Mouse (Mus musculus) forebrain, embryonic 13.5 days (tissue): ENCODE measurements at regions not wholly inside any gene's neighbourhood (a gene's known extent, or its start where the extent isn't known, plus 50 kb on each side); places are given as distances from the start of the nearest gene placed in this dataset.
"Not testable (repeated sequence)": the region's sequence is repeated elsewhere in the genome, so short reads cannot be mapped to it uniquely, and the experiment has no call there.

Experiments
- ATAC-seq: fragments of 200-750 bp; cut with Nextera tagmentation; 2 replicates; pipeline ENCODE4 v1.8.0; 2017
- H3K27ac ChIP-seq: fragments of 300-500 bp; sonication (generic); 2 replicates; pipeline ENCODE4 v1.5.1; 2015; ENCODE audit warnings: inconsistent platforms, mild to moderate bottlenecking, moderate library complexity
- H3K27me3 ChIP-seq: fragments of 300-500 bp; sonication (generic); 2 replicates; pipeline ENCODE4 v1.6.1; 2015; ENCODE audit warnings: mild to moderate bottlenecking, inconsistent platforms
- H3K36me3 ChIP-seq: fragments of 300-500 bp; sonication (generic); 2 replicates; pipeline ENCODE4 v1.6.1; 2015; ENCODE audit warnings: mild to moderate bottlenecking, inconsistent platforms; ENCODE audit not compliant: poor library complexity, severe bottlenecking
- H3K4me1 ChIP-seq: fragments of 300-500 bp; sonication (generic); 2 replicates; pipeline ENCODE4 v1.6.1; 2015; ENCODE audit warnings: inconsistent platforms
- H3K4me2 ChIP-seq: fragments of 300-500 bp; sonication (generic); 2 replicates; pipeline ENCODE4 v1.6.1; 2015; ENCODE audit warnings: inconsistent platforms, mild to moderate bottlenecking, moderate library complexity
- H3K4me3 ChIP-seq: fragments of 300-500 bp; sonication (generic); 2 replicates; pipeline ENCODE4 v1.5.1; 2015; ENCODE audit warnings: mild to moderate bottlenecking, inconsistent platforms
- H3K9ac ChIP-seq: fragments of 300-500 bp; sonication (generic); 2 replicates; pipeline ENCODE4 v1.6.1; 2015; ENCODE audit warnings: mild to moderate bottlenecking, inconsistent platforms
- H3K9me3 ChIP-seq: fragments of 300-500 bp; sonication (generic); replicated peaks from 2 replicates; pipeline ENCODE4 v1.6.1; 2016; ENCODE audit warnings: inconsistent platforms
- WGBS: fragments of 180-500 bp; shearing (Covaris S2); methylation state at CpG from one replicate; pipeline ENCODE4 v1.1.7; 2015; 5-methylcytosine and 5-hydroxymethylcytosine counted together

GRCm38 (mm10) chr12:46636888-46637287 lies 181.8 kb downstream of the Nova1 start:
- Histone ChIP-seq H3K36me3 (no peaks in the 10 kb centered on the region), H3K4me2 (no peak overlapping the region), H3K27me3 (peaks cover 60% of the 10 kb centered on the region), H3K4me1 (peaks cover 11% of the 10 kb centered on the region), H3K4me3 (no peak overlapping the region), H3K27ac (no peak overlapping the region), H3K9ac (no peak overlapping the region), H3K9me3 (no peaks in the 10 kb centered on the region)
- ATAC-seq, result no peak; the same call in 1 of the 2 replicates

GRCm38 (mm10) chr12:46635125-46635772 lies 183.5 kb downstream of the Nova1 start:
- Histone ChIP-seq H3K9ac (no peak overlapping the region), H3K36me3 (no peaks in the 10 kb centered on the region), H3K4me2 (no peak overlapping the region), H3K4me1 (peaks cover 11% of the 10 kb centered on the region), H3K9me3 (no peaks in the 10 kb centered on the region), H3K27ac (no peak overlapping the region), H3K27me3 (peaks cover 65% of the 10 kb centered on the region), H3K4me3 (no peak overlapping the region)
- ATAC-seq, result peak; percentile 95
- WGBS, result 5% methylated on average over 6 of the region's 6 CpGs

GRCm38 (mm10) chr12:46634771-46635124 lies 184.0 kb downstream of the Nova1 start:
- 3% methylated on average over 1 of the region's 1 CpGs for WGBS
- H3K9me3 ChIP-seq, result no peaks in the 10 kb centered on the region
- peaks cover 69% of the 10 kb centered on the region for H3K27me3 ChIP-seq
- no peak overlapping the region for H3K27ac ChIP-seq
- H3K9ac ChIP-seq, result no peak overlapping the region
- H3K36me3 ChIP-seq, result no peaks in the 10 kb centered on the region
- H3K4me1 ChIP-seq, result peaks cover 11% of the 10 kb centered on the region
- H3K4me3 ChIP-seq, result no peak overlapping the region
- no peak for ATAC-seq
- no peak overlapping the region for H3K4me2 ChIP-seq

DNA sequence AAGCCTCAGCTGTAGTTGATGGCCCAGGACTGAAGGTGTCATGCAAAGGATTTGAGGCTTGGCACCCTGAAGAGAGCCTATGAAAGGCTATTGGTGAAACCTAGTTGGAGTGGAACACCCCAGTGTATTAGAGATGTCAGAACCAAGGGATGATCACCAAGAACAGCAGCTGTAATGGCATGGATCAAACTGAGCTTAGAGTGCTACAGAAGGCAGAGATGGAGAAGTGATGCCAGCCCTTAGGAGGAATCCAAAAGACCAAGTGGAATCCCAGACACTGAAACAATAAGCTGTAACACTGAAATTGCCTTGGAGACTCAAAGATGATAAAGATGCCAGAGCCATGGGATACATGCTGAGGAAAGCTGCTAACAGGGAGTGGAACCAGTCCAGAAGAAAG lies 186.3 kb downstream of the Nova1 start:
- Histone ChIP-seq H3K4me1 (peaks cover 11% of the 10 kb centered on the region), H3K27me3 (peaks cover 67% of the 10 kb centered on the region)
- not testable (repeated sequence) for H3K4me2 ChIP-seq, H3K9ac ChIP-seq, H3K27ac ChIP-seq, H3K4me3 ChIP-seq, ATAC-seq, H3K36me3 ChIP-seq, H3K9me3 ChIP-seq

GRCm38 (mm10) chr12:46627320-46627719 lies 191.4 kb downstream of the Nova1 start:
- Histone ChIP-seq H3K9ac (no peak overlapping the region), H3K9me3 (no peaks in the 10 kb centered on the region), H3K36me3 (no peaks in the 10 kb centered on the region), H3K27me3 (peaks cover 33% of the 10 kb centered on the region), H3K4me1 (no peaks in the 10 kb centered on the region), H3K4me2 (no peak overlapping the region), H3K27ac (no peak overlapping the region), H3K4me3 (no peak overlapping the region)
- WGBS, result 82% methylated on average over 2 of the region's 2 CpGs
- ATAC-seq, result no peak

- H3K4me3 ChIP-seq, result no peak overlapping the region
- no peaks in the 10 kb centered on the region for H3K36me3 ChIP-seq
- H3K27me3 ChIP-seq, result no peaks in the 10 kb centered on the region
- H3K27ac ChIP-seq, result no peak overlapping the region
- H3K9me3 ChIP-seq, result no peaks in the 10 kb centered on the region
- H3K9ac ChIP-seq, result no peak overlapping the region
- 94% methylated on average over 2 of the region's 2 CpGs for WGBS
- H3K4me2 ChIP-seq, result no peak overlapping the region
- ATAC-seq, result no peak
- peaks cover 10% of the 10 kb centered on the region; the same call in 1 of the 2 replicates for H3K4me1 ChIP-seq
Measured at GRCm38 (mm10) chr12:46611439-46611838, 207.3 kb downstream of the Nova1 start.

DNA sequence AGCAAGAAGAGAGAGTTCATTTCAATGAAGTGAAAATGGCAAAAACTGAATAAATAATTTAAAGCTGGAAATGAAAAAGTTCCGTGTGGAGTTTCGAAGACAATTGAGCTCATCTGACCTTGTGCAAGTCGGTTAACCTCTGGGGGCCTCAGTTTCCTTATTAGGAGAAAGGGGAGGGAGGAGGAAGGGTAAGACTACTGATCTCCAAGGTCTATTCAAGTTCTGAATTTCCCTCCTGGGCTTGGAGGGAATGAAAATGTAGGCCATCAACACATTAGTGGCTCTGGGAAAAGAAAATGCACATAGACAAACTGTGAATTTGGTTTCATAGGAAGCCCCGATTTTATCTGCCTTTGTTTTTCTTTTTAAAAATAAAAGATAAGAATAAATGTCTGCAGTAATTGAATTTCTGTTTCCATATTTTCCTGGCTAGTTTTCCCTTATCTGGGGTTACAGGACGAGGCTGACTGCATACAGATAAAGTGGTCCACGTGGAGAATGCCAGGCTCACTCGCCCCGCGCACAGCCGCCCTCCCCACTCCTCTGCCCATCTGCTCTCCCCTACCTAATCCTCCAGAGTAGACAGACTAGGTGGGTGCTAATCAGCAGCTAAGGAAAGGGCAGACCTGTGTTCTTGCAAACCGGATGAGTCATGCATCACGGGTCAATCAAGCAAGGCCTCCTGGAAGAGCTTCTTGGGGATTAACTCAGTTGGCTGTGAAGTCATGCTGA lies 209.0 kb downstream of the Nova1 start:
- Histone ChIP-seq H3K9ac (no peak overlapping the region), H3K9me3 (no peaks in the 10 kb centered on the region), H3K4me3 (no peak overlapping the region), H3K4me1 (peaks cover 10% of the 10 kb centered on the region; the same call in 1 of the 2 replicates), H3K4me2 (no peak overlapping the region), H3K27ac (no peak overlapping the region), H3K27me3 (no peaks in the 10 kb centered on the region), H3K36me3 (no peaks in the 10 kb centered on the region)
- ATAC-seq, result peak; percentile 74
- 36% methylated on average over 12 of the region's 12 CpGs for WGBS

DNA sequence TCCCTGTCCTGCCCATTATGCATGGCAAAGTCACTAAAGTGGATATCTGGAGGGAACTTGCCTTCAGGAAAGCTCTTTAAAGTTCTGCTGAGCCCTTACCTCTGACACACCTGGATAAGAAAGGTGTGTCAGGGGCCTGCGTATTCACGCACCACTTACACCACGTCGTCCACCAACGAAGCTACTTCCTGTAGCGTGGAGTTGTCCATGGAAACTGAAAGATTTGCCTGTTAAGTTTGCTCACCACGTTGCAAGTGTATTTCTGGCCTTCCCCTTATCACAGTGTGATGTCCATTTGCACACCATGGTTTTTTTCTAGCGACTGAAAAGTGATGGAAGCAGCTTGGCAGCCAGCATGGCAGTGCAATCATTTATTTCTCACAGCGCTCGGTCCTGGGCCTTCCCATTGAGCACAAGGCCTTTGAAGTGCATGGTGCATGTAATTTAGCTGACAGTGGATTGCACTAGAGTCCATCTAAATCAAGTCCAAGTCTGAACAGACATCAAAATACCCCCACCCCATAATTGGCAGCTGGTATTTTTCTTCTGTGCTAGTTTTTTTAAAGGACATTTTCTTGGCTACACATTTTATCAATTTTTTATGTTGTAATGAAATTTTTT lies 210.3 kb downstream of the Nova1 start:
- 65% methylated on average over 10 of the region's 10 CpGs for WGBS
- H3K4me3 ChIP-seq, result no peak overlapping the region
- no peaks in the 10 kb centered on the region for H3K9me3 ChIP-seq
- ATAC-seq, result peak; percentile 80
- no peak overlapping the region for H3K4me2 ChIP-seq
- no peaks in the 10 kb centered on the region for H3K27me3 ChIP-seq
- no peak overlapping the region for H3K27ac ChIP-seq
- H3K9ac ChIP-seq, result no peak overlapping the region
- no peaks in the 10 kb centered on the region for H3K36me3 ChIP-seq
- peaks cover 10% of the 10 kb centered on the region; the same call in 1 of the 2 replicates for H3K4me1 ChIP-seq

GRCm38 (mm10) chr12:46597200-46597599 lies 221.5 kb downstream of the Nova1 start:
- WGBS, result 4% methylated on average over 4 of the region's 4 CpGs
- Histone ChIP-seq H3K27ac (no peak overlapping the region), H3K27me3 (peaks cover 8% of the 10 kb centered on the region; the same call in 1 of the 2 replicates), H3K4me3 (no peak overlapping the region), H3K36me3 (no peaks in the 10 kb centered on the region), H3K4me1 (peaks cover 9% of the 10 kb centered on the region), H3K9me3 (no peaks in the 10 kb centered on the region), H3K9ac (no peak overlapping the region), H3K4me2 (no peak overlapping the region)
- ATAC-seq, result no peak; the same call in 1 of the 2 replicates

- no peak overlapping the region for H3K4me3 ChIP-seq
- WGBS, result 76% methylated on average over 2 of the region's 2 CpGs
Measured at GRCm38 (mm10) chr12:46568665-46569064, 250.1 kb downstream of the Nova1 start.

GRCm38 (mm10) chr12:46566324-46566723 lies 252.4 kb downstream of the Nova1 start:
- H3K27ac ChIP-seq, result no peak overlapping the region
- H3K4me1 ChIP-seq, result peaks cover 11% of the 10 kb centered on the region; the same call in 1 of the 2 replicates
- H3K27me3 ChIP-seq, result no peaks in the 10 kb centered on the region
- no peaks in the 10 kb centered on the region for H3K36me3 ChIP-seq
- 25% methylated on average over 2 of the region's 2 CpGs for WGBS
- H3K4me3 ChIP-seq, result no peak overlapping the region
- no peak overlapping the region for H3K9ac ChIP-seq
- peak; percentile 77; the same call in 1 of the 2 replicates for ATAC-seq
- H3K4me2 ChIP-seq, result no peak overlapping the region
- H3K9me3 ChIP-seq, result no peaks in the 10 kb centered on the region

More at GRCm38 (mm10) chr12:46568665-46569064, 250.1 kb downstream of the Nova1 start:
- no peak overlapping the region for H3K9ac ChIP-seq
- H3K4me2 ChIP-seq, result no peak overlapping the region
- H3K9me3 ChIP-seq, result no peaks in the 10 kb centered on the region
- H3K27ac ChIP-seq, result no peak overlapping the region
- H3K36me3 ChIP-seq, result no peaks in the 10 kb centered on the region
- no peak for ATAC-seq
- H3K27me3 ChIP-seq, result no peaks in the 10 kb centered on the region
- peaks cover 11% of the 10 kb centered on the region; the same call in 1 of the 2 replicates for H3K4me1 ChIP-seq

DNA sequence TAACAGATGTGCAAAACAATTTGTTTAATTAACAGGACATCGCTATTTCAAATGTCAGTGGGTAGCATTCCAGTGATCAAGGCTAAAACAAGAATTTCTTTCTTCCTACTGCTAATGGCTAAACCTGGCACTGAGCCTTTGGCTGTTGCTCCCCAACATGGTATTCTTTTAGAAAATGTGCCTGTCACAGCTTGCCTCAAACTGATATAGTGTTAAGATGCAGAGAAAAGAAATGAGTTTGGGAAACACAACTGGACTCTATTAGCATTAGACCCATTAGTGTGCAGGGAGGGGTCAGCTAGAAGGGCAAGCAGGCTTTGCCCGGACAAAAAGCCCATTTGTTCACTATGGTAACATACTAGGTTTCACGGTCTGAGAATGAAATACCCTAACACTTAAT lies 297.8 kb downstream of the Nova1 start:
- Histone ChIP-seq H3K27ac (no peak overlapping the region), H3K4me2 (no peak overlapping the region), H3K4me1 (peaks cover 16% of the 10 kb centered on the region), H3K4me3 (no peak overlapping the region), H3K27me3 (no peaks in the 10 kb centered on the region), H3K9ac (no peak overlapping the region), H3K36me3 (no peaks in the 10 kb centered on the region), H3K9me3 (no peaks in the 10 kb centered on the region)
- 12% methylated on average over 3 of the region's 3 CpGs for WGBS
- ATAC-seq, result peak; percentile 89
